Mouse (Mus musculus): ENCODE measurements at regions not wholly inside any gene's neighbourhood (a gene's known extent, or its start where the extent isn't known, plus 50 kb on each side); places are given as distances from the start of the nearest gene placed in this dataset.

GRCm38 (mm10) chr13:60507611-60508010 lies 94.1 kb upstream of the Dapk1 start:
- no peak overlapping the region for H3K27ac ChIP-seq (ENCODE audit: low read depth, low read length)
- no peaks in the 10 kb centered on the region for H3K4me1 ChIP-seq (ENCODE audit: control insufficient read depth, insufficient read depth, low read depth, low read length)
- H3K4me2 ChIP-seq (ENCODE audit: low read length), result no peak overlapping the region
- H3K9me3 ChIP-seq (ENCODE audit: control insufficient read depth, low read length), result no peaks in the 10 kb centered on the region
- 84% methylated on average over 3 of the region's 3 CpGs for whole genome bisulfite sequencing
- H3K9ac ChIP-seq (ENCODE audit: low read depth, low read length), result no peak overlapping the region
- no peak overlapping the region for H3K4me3 ChIP-seq (ENCODE audit: low read length)
- no peaks in the 10 kb centered on the region for H3K36me3 ChIP-seq (ENCODE audit: control insufficient read depth, insufficient read depth, low read length)
- H3K27me3 ChIP-seq (replicated peaks; ENCODE audit: control insufficient read depth, insufficient read depth, low read length), result no peaks in the 10 kb centered on the region
- no peak for ATAC-seq

GRCm38 (mm10) chr13:60508054-60508453 lies 93.7 kb upstream of the Dapk1 start:
- no peak overlapping the region for H3K4me2 ChIP-seq (ENCODE audit: low read length)
- no peaks in the 10 kb centered on the region for H3K36me3 ChIP-seq (ENCODE audit: control insufficient read depth, insufficient read depth, low read length)
- no peak overlapping the region for H3K9ac ChIP-seq (ENCODE audit: low read depth, low read length)
- no peak overlapping the region for H3K4me3 ChIP-seq (ENCODE audit: low read length)
- 84% methylated on average over 4 of the region's 4 CpGs for WGBS
- H3K27me3 ChIP-seq (replicated peaks; ENCODE audit: control insufficient read depth, insufficient read depth, low read length), result no peaks in the 10 kb centered on the region
- no peak overlapping the region for H3K27ac ChIP-seq (ENCODE audit: low read depth, low read length)
- H3K4me1 ChIP-seq (ENCODE audit: control insufficient read depth, insufficient read depth, low read depth, low read length), result no peaks in the 10 kb centered on the region
- no peaks in the 10 kb centered on the region for H3K9me3 ChIP-seq (ENCODE audit: control insufficient read depth, low read length)
- no peak for ATAC-seq

GRCm38 (mm10) chr13:60508856-60509255 lies 92.9 kb upstream of the Dapk1 start:
- Histone ChIP-seq H3K9ac (ENCODE audit: low read depth, low read length) (no peak overlapping the region), H3K27ac (ENCODE audit: low read depth, low read length) (no peak overlapping the region), H3K9me3 (ENCODE audit: control insufficient read depth, low read length) (no peaks in the 10 kb centered on the region), H3K27me3 (replicated peaks; ENCODE audit: control insufficient read depth, insufficient read depth, low read length) (no peaks in the 10 kb centered on the region), H3K4me3 (ENCODE audit: low read length) (no peak overlapping the region), H3K4me1 (ENCODE audit: control insufficient read depth, insufficient read depth, low read depth, low read length) (no peaks in the 10 kb centered on the region), H3K4me2 (ENCODE audit: low read length) (no peak overlapping the region), H3K36me3 (ENCODE audit: control insufficient read depth, insufficient read depth, low read length) (no peaks in the 10 kb centered on the region)
- WGBS, result 77% methylated on average over 5 of the region's 5 CpGs
- no peak for ATAC-seq

DNA sequence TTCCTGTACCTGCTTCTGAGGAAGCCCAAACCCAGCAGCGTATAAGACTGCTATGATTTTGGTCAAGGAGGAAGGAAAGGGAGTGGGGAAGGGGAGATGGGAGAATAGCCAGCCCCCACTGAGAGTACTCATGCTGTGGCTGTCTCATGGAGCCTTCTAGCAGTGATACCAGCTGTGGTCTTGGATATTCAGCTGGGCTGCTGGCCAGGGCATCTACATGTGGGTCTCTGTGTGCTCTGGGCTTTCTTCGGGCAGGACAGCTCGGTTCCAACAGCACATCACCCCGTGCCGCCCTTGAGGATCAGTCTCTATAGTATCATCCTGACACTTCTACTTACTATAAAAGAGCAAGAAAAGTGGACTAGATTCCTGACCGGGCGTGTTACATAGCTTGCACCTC lies 90.6 kb upstream of the Dapk1 start:
- no peak overlapping the region for H3K9ac ChIP-seq (ENCODE audit: low read depth, low read length)
- no peaks in the 10 kb centered on the region for H3K4me1 ChIP-seq (ENCODE audit: control insufficient read depth, insufficient read depth, low read depth, low read length)
- no peak overlapping the region for H3K4me2 ChIP-seq (ENCODE audit: low read length)
- no peaks in the 10 kb centered on the region for H3K27me3 ChIP-seq (replicated peaks; ENCODE audit: control insufficient read depth, insufficient read depth, low read length)
- no peak for ATAC-seq
- WGBS, result 91% methylated on average over 7 of the region's 7 CpGs
- H3K4me3 ChIP-seq (ENCODE audit: low read length), result no peak overlapping the region
- H3K27ac ChIP-seq (ENCODE audit: low read depth, low read length), result no peak overlapping the region
- no peaks in the 10 kb centered on the region for H3K36me3 ChIP-seq (ENCODE audit: control insufficient read depth, insufficient read depth, low read length)
- H3K9me3 ChIP-seq (ENCODE audit: control insufficient read depth, low read length), result no peaks in the 10 kb centered on the region

DNA sequence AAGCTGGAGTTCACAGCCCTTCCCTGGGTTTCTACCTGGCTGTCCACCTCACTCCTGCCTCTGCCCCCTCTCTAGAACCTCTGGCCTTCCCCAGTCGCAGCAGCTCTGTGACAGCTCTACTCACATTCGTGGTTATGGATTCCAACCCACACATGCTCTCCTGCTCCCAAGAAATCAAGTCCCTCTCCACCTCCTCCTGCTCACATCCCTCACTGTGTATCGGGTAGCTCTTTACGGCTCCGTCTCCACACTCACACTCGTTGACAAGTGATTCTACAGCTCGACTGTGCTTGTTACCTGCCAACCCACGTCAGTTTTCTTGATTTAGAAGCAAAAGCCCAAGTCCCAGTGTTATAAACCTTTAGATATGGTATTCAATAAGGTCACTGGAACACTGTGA lies 90.1 kb upstream of the Dapk1 start:
- no peak overlapping the region for H3K27ac ChIP-seq (ENCODE audit: low read depth, low read length)
- H3K4me1 ChIP-seq (ENCODE audit: control insufficient read depth, insufficient read depth, low read depth, low read length), result no peaks in the 10 kb centered on the region
- no peak overlapping the region for H3K9ac ChIP-seq (ENCODE audit: low read depth, low read length)
- no peak overlapping the region for H3K4me2 ChIP-seq (ENCODE audit: low read length)
- WGBS, result 90% methylated on average over 8 of the region's 8 CpGs
- no peaks in the 10 kb centered on the region for H3K36me3 ChIP-seq (ENCODE audit: control insufficient read depth, insufficient read depth, low read length)
- no peaks in the 10 kb centered on the region for H3K9me3 ChIP-seq (ENCODE audit: control insufficient read depth, low read length)
- no peak overlapping the region for H3K4me3 ChIP-seq (ENCODE audit: low read length)
- ATAC-seq, result no peak
- no peaks in the 10 kb centered on the region for H3K27me3 ChIP-seq (replicated peaks; ENCODE audit: control insufficient read depth, insufficient read depth, low read length)

GRCm38 (mm10) chr13:60513756-60514155 lies 88.0 kb upstream of the Dapk1 start:
- Histone ChIP-seq H3K9me3 (ENCODE audit: control insufficient read depth, low read length) (no peaks in the 10 kb centered on the region), H3K9ac (ENCODE audit: low read depth, low read length) (no peak overlapping the region), H3K27me3 (replicated peaks; ENCODE audit: control insufficient read depth, insufficient read depth, low read length) (no peaks in the 10 kb centered on the region), H3K4me2 (ENCODE audit: low read length) (no peak overlapping the region), H3K4me1 (ENCODE audit: control insufficient read depth, insufficient read depth, low read depth, low read length) (no peaks in the 10 kb centered on the region), H3K36me3 (ENCODE audit: control insufficient read depth, insufficient read depth, low read length) (no peaks in the 10 kb centered on the region), H3K4me3 (ENCODE audit: low read length) (no peak overlapping the region), H3K27ac (ENCODE audit: low read depth, low read length) (no peak overlapping the region)
- no peak for ATAC-seq
- WGBS, result 52% methylated on average over 7 of the region's 7 CpGs

DNA sequence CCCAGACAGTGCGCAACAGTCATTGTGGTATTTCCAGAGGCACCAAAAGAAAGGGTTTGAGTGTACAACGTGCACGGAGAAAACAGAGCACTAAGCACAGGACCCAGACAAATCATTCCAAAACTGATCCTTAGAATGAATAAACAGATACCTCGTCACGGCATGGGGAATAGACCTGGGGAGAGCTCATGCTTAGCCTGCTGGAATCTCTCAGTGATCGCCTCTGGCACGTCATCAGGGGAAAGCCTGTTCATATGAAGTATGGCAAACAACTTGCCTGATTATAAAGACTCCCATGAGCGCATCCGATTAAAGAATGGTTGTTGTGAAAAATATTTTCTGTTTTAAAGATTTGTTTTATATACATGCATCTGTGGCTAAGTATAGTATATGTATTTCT lies 86.9 kb upstream of the Dapk1 start:
- H3K9ac ChIP-seq (ENCODE audit: low read depth, low read length), result no peak overlapping the region
- no peaks in the 10 kb centered on the region for H3K36me3 ChIP-seq (ENCODE audit: control insufficient read depth, insufficient read depth, low read length)
- no peak for ATAC-seq
- 87% methylated on average over 9 of the region's 9 CpGs for WGBS
- no peak overlapping the region for H3K4me2 ChIP-seq (ENCODE audit: low read length)
- no peaks in the 10 kb centered on the region for H3K9me3 ChIP-seq (ENCODE audit: control insufficient read depth, low read length)
- H3K27me3 ChIP-seq (replicated peaks; ENCODE audit: control insufficient read depth, insufficient read depth, low read length), result no peaks in the 10 kb centered on the region
- no peaks in the 10 kb centered on the region for H3K4me1 ChIP-seq (ENCODE audit: control insufficient read depth, insufficient read depth, low read depth, low read length)
- no peak overlapping the region for H3K27ac ChIP-seq (ENCODE audit: low read depth, low read length)
- no peak overlapping the region for H3K4me3 ChIP-seq (ENCODE audit: low read length)

GRCm38 (mm10) chr13:60518010-60518409 lies 83.7 kb upstream of the Dapk1 start:
- H3K36me3 ChIP-seq (ENCODE audit: control insufficient read depth, insufficient read depth, low read length), result no peaks in the 10 kb centered on the region
- no peak for ATAC-seq

GRCm38 (mm10) chr13:60519708-60520107 lies 82.0 kb upstream of the Dapk1 start:
- Histone ChIP-seq H3K9me3 (ENCODE audit: control insufficient read depth, low read length) (no peaks in the 10 kb centered on the region), H3K9ac (ENCODE audit: low read depth, low read length) (no peak overlapping the region), H3K4me3 (ENCODE audit: low read length) (no peak overlapping the region), H3K36me3 (ENCODE audit: control insufficient read depth, insufficient read depth, low read length) (no peaks in the 10 kb centered on the region), H3K27me3 (replicated peaks; ENCODE audit: control insufficient read depth, insufficient read depth, low read length) (no peaks in the 10 kb centered on the region), H3K4me1 (ENCODE audit: control insufficient read depth, insufficient read depth, low read depth, low read length) (no peaks in the 10 kb centered on the region), H3K27ac (ENCODE audit: low read depth, low read length) (no peak overlapping the region), H3K4me2 (ENCODE audit: low read length) (no peak overlapping the region)
- 81% methylated on average over 4 of the region's 4 CpGs for WGBS
- no peak for ATAC-seq

More at GRCm38 (mm10) chr13:60518010-60518409, 83.7 kb upstream of the Dapk1 start:
- WGBS, result 97% methylated on average over 2 of the region's 2 CpGs
- Histone ChIP-seq H3K4me3 (ENCODE audit: low read length) (no peak overlapping the region), H3K9ac (ENCODE audit: low read depth, low read length) (no peak overlapping the region), H3K9me3 (ENCODE audit: control insufficient read depth, low read length) (no peaks in the 10 kb centered on the region), H3K27me3 (replicated peaks; ENCODE audit: control insufficient read depth, insufficient read depth, low read length) (no peaks in the 10 kb centered on the region), H3K4me1 (ENCODE audit: control insufficient read depth, insufficient read depth, low read depth, low read length) (no peaks in the 10 kb centered on the region), H3K4me2 (ENCODE audit: low read length) (no peak overlapping the region), H3K27ac (ENCODE audit: low read depth, low read length) (no peak overlapping the region)
